Mouse (Mus musculus): ENCODE measurements at regions not wholly inside any gene's neighbourhood (a gene's known extent, or its start where the extent isn't known, plus 50 kb on each side); places are given as distances from the start of the nearest gene placed in this dataset.

DNA sequence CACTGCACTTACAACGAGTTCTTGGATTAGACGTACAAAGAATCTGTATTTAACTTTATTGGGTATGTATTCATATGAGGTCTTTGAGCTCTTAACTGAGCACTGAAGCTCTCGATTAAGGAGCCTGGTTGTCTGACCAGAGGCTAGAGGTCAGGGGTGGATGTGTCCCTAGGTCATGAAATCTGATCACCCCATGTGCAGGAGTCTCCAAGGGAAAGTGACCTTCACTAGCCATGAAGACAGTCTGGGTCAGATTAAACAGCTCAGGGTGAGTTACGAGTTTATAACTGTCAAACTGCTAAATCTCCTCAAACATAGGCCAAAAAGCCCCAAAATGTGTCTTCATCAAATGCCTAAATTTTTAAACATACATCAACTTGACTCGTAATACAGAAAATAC is 216.8 kb downstream of the Rchy1 start:
- no peak for DNase-seq

DNA sequence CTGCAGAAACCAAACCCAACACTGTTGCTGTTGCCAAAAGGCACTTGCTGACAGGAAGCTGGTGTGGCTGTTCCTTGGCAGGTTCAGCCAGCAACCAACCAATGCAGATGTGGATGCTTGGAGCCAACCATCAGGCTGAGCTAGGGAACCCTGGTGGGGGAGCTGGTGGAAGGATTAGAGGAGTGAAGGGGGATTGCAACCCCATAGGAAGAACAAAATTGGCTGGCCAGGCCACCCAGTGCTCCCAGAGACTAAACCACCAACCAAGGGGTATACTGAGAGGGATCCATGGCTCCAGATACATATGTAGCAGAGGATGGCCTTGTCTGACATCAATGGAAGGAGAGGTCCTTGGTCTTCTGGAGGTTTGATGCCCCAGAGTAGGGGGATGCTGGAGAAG is 218.5 kb downstream of the Rchy1 start:
- no peak for DNase-seq

DNA sequence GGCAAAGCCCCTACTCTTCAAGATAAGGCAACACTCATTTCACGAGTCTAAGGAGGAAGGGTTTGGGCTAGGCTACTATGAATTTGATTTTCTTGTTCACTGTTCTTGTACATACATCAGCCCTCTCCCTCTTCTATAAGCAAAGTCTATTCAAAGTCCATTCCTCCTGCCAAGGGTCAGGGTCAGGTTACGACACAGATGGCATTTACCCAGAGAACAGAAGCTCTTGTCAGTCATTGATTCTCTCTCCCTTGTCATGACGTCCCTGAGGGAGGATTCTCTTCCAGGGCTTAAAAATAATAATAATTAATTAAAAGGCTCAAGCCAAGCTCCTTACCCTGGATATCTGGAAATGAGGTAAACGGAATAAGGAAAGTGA is 222.7 kb downstream of the Rchy1 start:
- DNase-seq = no peak

DNA sequence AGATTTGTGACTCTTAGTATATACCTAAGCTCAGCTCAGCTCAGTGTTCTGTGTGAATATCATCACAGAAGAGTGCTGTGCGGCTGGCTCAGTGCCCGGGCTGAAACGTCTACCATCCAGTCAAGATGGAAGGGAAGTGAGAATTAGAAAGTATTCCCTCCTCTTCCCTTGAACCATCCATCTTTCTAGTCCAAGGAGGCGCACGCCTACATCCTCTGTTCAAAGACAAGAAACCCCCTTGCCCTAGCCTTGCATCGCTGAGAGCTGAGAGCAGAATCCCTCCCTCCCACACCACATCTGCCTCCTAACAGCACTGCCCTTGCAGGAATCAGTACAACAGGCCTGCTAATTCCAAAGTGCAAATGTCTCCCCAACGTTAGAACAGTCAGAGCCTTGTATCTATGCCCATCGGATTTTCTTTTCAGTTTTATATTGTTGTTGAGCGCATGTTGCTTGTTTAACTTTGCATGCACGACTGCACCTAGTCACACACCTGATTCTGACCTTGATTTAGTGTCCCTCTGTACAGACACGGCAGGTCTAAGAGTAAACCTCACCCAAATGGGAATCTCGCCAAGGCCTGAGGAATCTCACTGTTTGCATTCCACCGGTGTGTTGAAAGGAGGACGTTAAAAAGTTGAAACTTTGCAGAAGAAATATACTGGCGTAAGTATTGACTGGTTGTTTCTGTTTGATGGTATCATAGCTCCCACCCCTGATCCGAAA is 222.2 kb downstream of the Parm1 start:
- DNase-seq = peak; percentile 56

DNA sequence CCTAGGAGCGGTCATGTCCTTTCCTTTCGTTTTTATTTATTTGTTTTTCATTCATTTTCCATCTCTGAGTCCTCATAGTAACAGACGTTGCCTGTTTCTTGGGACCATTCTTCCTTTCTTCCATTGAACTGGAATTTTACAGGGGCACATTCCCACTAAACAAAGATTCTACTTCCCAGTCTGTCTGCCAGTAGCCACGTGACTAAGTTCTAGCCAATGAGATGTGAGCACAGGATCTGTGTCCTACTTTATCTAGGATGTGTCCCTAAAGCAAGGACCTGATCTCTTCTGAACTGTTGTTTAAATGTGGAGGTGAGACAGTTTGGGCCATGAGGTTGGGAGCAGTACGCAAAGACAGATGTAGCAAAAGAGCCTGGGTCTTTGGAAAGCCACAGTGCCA is 214.6 kb downstream of the Parm1 start:
- DNase-seq = no peak

DNA sequence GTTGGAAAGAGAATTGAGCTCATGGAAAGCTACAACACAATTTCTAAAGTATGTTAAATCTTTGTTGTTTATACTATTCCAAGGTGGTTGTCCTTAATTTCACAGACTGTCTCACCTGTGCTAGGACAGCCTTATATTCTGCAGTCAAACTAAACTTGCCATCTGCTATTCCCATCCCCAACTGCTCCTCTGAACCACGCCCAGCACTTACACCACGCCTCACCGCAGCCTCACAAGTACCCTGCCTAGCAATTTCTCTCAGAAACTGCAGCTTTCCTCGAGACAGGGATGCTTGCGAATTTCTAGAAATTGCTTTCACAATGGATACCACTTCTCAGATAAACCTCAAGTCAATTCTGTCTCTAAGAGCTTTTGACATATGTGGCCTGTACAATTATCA is 213.7 kb downstream of the Parm1 start:
- DNase-seq = no peak

DNA sequence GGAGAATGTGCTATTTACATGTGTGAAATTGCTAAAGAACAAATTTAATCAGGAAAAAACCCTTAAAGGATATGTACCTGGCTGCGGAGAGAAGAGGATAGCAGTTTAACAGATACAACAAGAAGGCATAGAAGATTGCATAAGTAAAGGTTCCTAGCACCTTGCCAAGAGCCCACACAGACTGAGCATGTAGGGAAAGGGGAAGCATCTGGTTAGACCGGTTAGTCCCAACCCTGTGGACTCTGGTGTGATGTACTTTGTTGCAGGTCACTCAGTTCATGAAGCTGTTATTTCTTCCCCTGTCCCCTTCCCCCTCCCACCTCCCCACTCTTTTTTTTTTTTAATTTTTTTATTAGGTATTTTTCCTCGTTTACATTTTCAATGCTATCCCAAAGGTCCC is 212.5 kb downstream of the Parm1 start:
- DNase-seq = no peak

DNA sequence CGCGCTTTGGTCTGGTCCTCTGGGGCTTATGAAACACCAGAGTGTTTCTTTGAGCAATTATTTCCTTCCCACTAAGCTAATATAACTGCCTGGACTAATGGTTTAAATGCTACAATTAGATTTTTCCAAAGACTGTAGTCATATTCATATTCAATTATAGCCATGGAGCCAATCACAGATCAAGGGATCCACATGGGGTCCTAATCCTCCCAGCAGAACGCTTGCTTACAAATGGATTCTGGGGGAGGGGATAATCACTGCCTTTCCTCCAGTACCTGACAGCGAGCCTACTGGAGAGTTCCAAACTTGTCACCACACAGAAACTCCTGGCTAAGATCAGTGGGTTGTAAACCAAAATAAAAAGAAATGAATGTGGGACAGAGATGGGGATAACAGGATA is 212.0 kb downstream of the Parm1 start:
- no peak for DNase-seq

DNA sequence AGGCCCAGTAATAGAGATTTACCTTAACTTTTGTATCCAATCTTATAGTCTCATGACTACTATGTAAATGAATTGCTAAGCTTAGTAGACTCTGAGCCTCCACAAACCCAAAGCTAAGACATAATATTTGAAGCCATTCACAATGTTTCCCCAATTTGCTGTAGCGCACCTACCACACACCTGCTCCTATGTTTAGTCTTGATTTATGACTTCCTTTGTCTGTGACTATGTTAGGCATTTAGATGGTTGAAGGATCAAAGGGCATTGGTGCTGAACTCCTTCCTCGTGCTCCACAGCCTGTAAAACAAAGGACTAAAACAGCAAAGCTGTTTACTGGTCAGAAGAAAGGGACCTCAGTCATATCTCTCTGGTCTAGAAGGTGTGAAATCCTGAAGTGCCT is 210.0 kb downstream of the Parm1 start:
- DNase-seq = no peak

DNA sequence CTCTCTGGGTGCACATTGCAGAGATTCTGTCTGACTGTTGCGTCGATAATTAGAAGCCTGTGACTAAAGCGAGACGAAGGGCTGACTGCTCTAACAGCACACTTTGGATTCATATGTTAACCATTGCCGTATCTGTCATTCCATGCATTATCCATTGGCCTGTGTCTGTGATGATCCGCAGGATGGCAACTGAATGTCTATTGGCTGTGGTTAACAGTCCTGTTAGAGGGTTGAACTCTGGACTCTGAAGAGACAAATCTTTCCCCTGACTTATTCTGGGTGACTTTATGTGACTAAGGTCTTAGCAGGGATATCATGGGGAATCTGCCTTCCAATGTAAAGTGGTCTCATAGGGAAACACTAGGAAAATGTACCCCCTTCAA is 208.7 kb downstream of the Parm1 start:
- no peak for DNase-seq

DNA sequence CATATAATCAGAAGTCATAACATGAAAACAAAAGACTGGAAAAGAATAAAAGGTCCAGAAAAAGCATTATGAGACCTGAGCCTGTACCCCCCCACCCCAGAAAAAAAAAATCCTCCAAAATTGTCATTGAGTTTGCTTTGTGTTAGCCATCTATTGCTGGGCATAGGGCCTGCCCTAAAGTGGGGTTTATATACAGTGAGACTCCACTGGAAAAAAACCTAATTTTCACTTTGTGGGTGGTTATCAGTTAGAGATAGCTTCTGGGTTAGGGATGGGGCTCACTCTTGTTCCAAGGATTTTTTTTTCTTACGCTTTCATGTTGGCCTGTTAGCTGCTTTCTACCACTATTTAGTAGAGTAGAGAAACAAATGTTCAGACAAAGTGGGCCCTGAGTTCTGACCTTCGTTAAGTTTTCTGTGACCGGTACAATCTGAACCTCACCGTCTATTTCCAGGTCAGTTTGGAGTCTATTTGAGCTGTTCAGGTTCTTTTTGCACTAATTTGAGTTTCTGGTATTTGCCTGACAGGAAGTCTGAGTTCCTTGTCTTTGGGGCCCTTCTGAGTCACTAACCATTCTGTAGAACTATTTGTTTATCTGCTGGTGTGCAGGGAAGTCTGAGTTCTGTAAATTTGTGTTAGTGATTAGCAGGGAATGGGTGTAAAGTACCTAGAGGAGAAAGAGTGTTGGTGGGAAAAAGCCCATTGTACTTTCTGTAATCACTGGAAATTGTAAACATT is 208.1 kb downstream of the Parm1 start:
- no peak for DNase-seq

DNA sequence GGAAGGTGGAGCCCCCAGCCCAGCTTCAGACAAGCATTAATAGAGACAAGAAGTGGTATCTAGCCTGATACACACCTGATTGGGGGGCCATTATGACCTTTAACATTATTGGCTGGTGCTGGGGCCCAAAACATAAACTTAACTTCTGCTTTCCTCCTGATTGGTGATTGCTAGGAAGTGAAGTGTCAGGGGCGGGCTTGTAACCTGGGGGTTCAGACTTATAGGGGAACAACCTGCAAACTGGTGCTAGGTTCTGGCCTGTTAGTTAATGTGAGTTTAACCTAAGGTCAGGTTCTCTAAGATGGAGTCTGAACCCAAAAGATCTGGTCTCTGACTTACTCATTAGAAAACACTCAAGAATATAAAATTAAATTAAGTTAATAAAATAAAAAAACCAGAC is 207.5 kb downstream of the Parm1 start:
- DNase-seq = no peak

DNA sequence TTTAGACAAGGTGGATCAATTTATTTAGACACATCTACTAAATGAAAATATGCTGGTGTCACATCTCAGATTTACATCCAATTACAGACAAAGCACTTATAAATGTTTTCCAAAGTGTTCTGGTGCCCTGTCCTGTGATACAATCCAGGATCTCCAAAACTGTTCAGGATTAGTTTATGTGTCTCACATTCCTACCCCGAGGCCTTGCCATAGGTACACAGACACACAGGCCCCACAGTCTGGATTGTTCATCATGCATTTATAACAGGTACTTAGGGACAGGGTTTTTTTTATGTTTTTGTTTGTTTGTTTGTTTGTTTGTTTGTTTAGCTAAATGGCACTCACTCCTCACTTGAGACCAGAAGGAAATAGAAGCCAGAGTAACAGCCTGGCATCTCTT is 206.0 kb downstream of the Parm1 start:
- no peak for DNase-seq

DNA sequence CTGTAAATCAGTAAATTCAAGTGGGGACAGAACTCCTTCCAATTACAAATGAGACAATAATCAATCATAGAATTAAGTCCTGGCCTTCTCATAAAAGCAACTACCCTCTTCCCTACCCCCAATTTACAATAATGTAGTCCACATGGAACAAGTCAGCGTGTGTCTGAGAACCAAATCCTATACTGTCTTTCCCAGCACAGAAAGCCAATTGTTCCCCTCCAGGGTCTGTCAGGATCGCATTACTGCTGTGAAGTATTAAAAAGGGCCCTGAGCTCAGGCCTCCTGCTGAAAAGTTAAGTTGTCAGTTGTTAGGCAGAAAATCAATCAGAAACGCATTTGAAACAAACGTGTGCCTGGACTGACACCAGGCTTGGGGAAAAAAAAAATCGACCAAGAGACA is 205.6 kb downstream of the Parm1 start:
- DNase-seq = no peak

DNA sequence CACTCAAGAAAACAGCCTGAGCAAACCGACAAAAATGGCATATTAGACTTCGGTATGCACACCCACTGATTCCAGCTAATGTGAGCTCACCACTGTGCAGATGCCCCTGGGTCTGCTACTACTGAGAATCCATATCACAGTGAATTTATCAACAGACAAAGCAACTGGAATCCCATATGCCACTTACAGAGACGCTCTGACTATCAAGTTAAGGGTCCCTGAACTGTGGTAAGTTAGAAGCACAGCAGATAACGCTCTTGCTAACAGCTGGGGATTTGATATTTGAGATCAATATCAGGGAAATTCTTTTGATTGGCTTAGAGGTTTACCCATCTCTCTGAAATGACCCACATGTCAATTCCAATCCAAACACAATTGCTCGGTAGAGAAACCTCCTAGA is 205.0 kb downstream of the Parm1 start:
- DNase-seq = no peak

DNA sequence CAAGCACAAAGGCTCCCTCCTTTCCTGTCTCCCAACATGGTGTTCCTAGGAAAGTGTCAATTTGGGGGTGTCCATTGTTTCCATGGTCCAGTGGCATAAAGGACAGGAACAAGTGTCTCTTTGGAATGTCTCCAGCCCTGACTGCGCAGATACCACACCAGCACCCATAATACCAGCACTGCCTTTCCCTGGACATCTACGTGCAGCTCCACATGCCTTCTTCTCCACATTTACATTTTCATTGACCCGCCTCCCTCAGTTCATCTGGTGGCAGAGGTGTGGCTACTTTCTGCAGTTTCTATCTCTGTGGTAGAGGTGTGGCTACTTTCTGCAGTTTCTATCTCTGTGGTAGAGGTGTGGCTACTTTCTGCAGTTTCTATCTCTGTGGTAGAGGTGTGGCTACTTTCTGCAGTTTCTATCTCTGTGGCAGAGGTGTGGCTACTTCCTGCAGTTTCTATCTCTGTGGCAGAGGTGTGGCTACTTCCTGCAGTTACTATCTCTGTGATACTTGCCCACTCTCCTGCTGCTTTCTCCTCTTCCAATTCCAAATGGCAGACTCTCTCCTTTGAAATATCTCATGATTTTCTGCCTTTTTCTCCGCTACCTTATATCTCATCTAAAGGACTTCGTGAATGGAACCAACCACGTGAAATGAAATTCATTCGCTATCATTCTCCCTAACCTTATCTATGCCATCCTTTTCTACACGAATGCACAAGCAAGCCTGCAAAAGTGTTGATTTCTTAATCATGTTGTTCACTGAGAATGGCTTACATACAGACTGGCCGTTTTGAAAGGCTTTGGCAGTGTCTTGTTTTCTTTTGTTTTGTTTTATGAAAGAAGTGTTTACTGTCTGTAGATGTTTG is 204.0 kb downstream of the Parm1 start:
- DNase-seq = no peak

DNA sequence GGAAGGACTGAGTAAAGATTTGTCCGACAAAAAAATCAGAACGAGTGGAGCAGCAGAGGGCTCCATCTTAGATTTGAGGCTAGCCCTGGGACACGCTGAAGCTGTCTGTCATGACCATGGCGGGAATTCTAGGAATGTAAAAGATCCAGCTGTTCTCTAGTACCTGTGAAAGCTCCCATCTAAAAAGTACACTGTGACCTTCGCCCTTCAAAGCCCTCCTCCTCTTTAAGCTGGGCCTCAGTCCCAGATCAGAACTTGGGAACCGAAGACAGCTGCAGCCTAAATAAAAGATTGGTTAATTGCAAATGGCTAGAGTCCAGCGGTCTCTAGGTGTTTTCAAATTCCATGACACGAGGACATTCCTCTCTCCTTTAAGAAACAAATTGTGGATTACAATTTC is 195.6 kb downstream of the Parm1 start:
- DNase-seq = no peak

DNA sequence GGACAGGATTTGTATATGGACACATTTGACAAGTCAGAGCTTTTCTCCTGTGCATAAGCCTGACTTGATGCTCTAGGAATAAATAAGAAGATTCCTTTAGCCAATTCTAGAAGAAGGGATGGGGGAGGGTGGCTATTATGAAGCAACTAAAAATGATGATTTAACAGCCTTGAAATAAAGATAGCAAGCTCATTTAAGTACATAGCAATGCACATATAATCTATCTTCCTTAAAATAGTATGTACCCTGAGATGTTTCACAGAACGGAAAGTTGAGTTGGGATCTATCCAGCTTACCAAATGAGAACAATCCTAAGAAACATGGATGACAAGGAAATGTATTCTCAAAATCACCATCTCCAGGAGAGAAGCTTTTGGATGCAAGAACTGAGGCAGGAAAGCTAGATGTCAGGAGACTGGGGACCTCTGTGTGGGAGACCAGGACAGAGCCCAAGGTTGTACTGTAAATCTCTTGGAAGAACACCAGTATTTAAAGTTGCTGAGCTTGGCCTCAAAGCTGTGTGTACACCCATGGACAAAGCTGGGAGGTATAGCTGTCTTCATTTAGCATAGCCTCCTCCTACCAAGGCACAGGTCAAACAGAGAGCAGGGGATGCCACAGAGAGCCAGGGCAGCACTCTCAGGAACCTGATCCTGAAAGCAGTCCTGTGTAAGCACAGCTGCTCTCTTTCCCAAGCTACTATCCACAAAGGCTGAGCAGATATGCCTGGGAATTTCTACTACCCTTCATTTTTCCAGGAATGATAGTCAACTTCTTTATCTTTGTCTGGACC is 192.3 kb downstream of the Parm1 start:
- no peak for DNase-seq

DNA sequence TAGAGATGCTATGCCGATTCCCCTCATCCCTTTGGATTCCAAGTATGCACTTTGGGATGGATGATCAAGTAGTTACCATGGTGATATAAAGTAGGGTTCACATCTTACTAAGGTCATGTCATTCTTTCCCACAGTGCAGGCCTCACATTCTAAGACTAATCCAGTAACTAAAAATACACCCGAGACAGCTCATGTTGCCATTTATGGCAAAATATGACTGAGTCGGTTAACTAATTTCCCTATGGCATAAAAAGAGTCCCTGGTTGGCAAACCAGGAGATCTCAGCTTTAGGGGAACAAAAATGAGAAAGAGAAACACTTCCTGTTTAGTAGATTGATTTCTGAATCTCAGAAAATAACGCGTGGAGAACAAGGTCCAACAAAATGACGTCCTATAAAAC is 190.7 kb downstream of the Parm1 start:
- no peak for DNase-seq

DNA sequence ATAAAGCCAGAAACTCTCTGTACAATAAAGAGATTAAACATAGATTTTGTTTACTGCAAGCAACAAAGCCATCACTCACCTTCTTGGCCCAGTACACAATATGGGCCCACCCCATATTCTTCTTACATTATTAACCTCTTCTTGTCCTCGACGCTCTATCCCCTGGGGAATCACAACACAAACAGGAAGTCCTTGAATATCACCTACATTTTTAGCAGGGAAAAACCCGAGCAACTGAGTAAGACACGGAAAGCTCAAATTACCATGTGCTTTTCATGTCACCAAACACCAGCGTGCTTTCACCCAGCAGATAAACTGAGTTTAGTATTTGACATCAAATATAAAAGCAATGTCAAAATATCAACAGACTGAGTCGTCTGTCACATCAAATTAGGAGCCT is 179.7 kb downstream of the Parm1 start:
- DNase-seq = no peak

DNA sequence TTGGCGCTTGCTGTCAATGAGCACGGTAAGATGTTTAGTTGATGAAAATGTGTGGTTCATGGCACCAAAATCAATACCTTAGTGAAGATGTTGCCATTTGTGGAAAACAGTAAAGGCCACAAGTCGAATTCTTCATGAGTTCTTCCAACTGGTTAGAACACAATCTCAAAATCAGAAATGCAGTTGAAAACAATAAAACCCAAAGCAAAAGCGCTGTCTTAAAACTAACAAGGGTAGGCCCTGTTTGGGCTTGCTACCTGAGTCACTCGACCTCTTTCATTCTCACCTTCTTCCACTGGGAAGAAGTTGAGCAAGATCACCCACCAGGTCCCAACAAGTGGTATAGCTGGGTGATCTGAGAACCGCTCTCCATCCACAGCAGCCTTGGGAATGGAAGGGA is 179.1 kb downstream of the Parm1 start:
- no peak for DNase-seq

DNA sequence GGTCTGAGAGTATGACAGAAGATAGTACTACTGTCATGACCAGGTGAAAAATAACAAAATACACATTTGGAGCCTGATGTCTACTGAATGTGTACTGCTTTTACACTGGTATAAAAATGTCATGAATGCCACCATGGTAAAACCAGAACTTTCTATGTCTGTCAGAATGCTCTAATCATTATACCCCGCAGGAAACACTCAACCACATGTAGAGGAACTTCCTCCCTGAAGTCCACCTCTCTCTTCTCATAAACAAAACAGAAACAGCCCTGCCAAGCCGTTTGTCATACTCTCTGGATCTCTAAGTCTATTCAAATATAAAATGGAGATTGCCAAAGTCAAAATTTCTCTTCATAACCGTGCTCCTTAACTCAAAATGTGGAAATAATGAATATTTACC is 178.2 kb downstream of the Parm1 start:
- DNase-seq = no peak

DNA sequence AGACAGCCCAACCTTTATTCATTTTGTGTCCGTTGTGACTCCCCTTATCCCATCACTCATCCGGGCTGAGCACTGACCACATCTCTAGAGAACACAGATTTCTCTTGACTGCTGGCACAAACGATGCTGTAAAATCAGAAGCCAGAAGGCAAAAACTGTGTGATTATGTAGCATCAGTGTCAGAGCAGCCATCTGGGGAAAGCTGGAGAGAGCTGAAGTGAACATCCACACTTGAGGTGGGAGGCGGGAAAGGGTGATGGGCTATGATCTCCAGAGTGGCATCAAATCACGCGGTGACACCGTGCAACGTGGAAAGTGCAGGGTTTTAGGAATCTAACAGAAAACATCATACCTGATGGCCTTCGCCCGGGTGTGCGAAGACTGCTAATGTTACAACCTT is 175.9 kb downstream of the Parm1 start:
- DNase-seq = no peak

Data from right cerebral cortex, adult 18-20 months (tissue).